Mouse (Mus musculus): ENCODE measurements around the gene Col16a1. TPM values are rescaled to one million over a fixed set of nuclear protein-coding genes. Genes with fewer than 3 reads are reported as not detected.

Col16a1 gene
- polyA plus RNA-seq, 1 experiment: 17.1 TPM

GRCm38 (mm10) chr4:130017036-130017674 is 30.5 kb upstream of the Col16a1 start:
- TF ChIP-seq CTCF (IDR thresholded peaks at IDR 0.05; ENCODE audit: borderline replicate concordance, extremely low read depth, insufficient read depth, insufficient read length): no peak
- DNase-seq (ENCODE audit: low read depth): no peak

GRCm38 (mm10) chr4:130022952-130023351 is 24.7 kb upstream of the Col16a1 start:
- DNase-seq (ENCODE audit: low read depth): no peak
- TF ChIP-seq CTCF (IDR thresholded peaks at IDR 0.05; ENCODE audit: borderline replicate concordance, extremely low read depth, insufficient read depth, insufficient read length): no peak
- TF ChIP-seq POLR2A (IDR thresholded peaks at IDR 0.05; ENCODE audit: borderline replicate concordance, extremely low read depth, insufficient read depth, insufficient read length, poor library complexity, severe bottlenecking): no peak

GRCm38 (mm10) chr4:130023511-130024231 is 24.0 kb upstream of the Col16a1 start:
- TF ChIP-seq POLR2A (IDR thresholded peaks at IDR 0.05; ENCODE audit: borderline replicate concordance, extremely low read depth, insufficient read depth, insufficient read length, poor library complexity, severe bottlenecking) (no peak), CTCF (IDR thresholded peaks at IDR 0.05; ENCODE audit: borderline replicate concordance, extremely low read depth, insufficient read depth, insufficient read length) (no peak)
- DNase-seq (ENCODE audit: low read depth): no peak

GRCm38 (mm10) chr4:130025544-130025943 is 22.1 kb upstream of the Col16a1 start:
- DNase-seq (ENCODE audit: low read depth): no peak
- TF ChIP-seq POLR2A (IDR thresholded peaks at IDR 0.05; ENCODE audit: borderline replicate concordance, extremely low read depth, insufficient read depth, insufficient read length, poor library complexity, severe bottlenecking): no peak
- TF ChIP-seq CTCF (IDR thresholded peaks at IDR 0.05; ENCODE audit: borderline replicate concordance, extremely low read depth, insufficient read depth, insufficient read length): no peak

GRCm38 (mm10) chr4:130031146-130031545 is 16.5 kb upstream of the Col16a1 start:
- TF ChIP-seq CTCF (IDR thresholded peaks at IDR 0.05; ENCODE audit: borderline replicate concordance, extremely low read depth, insufficient read depth, insufficient read length): no peak
- TF ChIP-seq POLR2A (IDR thresholded peaks at IDR 0.05; ENCODE audit: borderline replicate concordance, extremely low read depth, insufficient read depth, insufficient read length, poor library complexity, severe bottlenecking): no peak
- DNase-seq (ENCODE audit: low read depth): no peak

GRCm38 (mm10) chr4:130033496-130033895 is 14.1 kb upstream of the Col16a1 start:
- DNase-seq (ENCODE audit: low read depth): peak; percentile 69
- TF ChIP-seq POLR2A (IDR thresholded peaks at IDR 0.05; ENCODE audit: borderline replicate concordance, extremely low read depth, insufficient read depth, insufficient read length, poor library complexity, severe bottlenecking) (no peak), CTCF (IDR thresholded peaks at IDR 0.05; ENCODE audit: borderline replicate concordance, extremely low read depth, insufficient read depth, insufficient read length) (no peak)

GRCm38 (mm10) chr4:130036112-130036511 is 11.5 kb upstream of the Col16a1 start:
- TF ChIP-seq POLR2A (IDR thresholded peaks at IDR 0.05; ENCODE audit: borderline replicate concordance, extremely low read depth, insufficient read depth, insufficient read length, poor library complexity, severe bottlenecking) (no peak), CTCF (IDR thresholded peaks at IDR 0.05; ENCODE audit: borderline replicate concordance, extremely low read depth, insufficient read depth, insufficient read length) (peak; percentile 82)
- peak; percentile 58 for DNase-seq (ENCODE audit: low read depth)

- TF ChIP-seq POLR2A (IDR thresholded peaks at IDR 0.05; ENCODE audit: borderline replicate concordance, extremely low read depth, insufficient read depth, insufficient read length, poor library complexity, severe bottlenecking): no peak
- DNase-seq (ENCODE audit: low read depth): peak; percentile 51
Measured at GRCm38 (mm10) chr4:130036573-130037401, 10.9 kb upstream of the Col16a1 start.

- no peak for TF ChIP-seq POLR2A (IDR thresholded peaks at IDR 0.05; ENCODE audit: borderline replicate concordance, extremely low read depth, insufficient read depth, insufficient read length, poor library complexity, severe bottlenecking)
- TF ChIP-seq CTCF (IDR thresholded peaks at IDR 0.05; ENCODE audit: borderline replicate concordance, extremely low read depth, insufficient read depth, insufficient read length): no peak
Measured at GRCm38 (mm10) chr4:130039351-130039750, 8.3 kb upstream of the Col16a1 start.

GRCm38 (mm10) chr4:130041076-130041475 is 6.6 kb upstream of the Col16a1 start:
- TF ChIP-seq CTCF (IDR thresholded peaks at IDR 0.05; ENCODE audit: borderline replicate concordance, extremely low read depth, insufficient read depth, insufficient read length): no peak
- no peak for TF ChIP-seq POLR2A (IDR thresholded peaks at IDR 0.05; ENCODE audit: borderline replicate concordance, extremely low read depth, insufficient read depth, insufficient read length, poor library complexity, severe bottlenecking)
- no peak for DNase-seq (ENCODE audit: low read depth)

More at GRCm38 (mm10) chr4:130039351-130039750, 8.3 kb upstream of the Col16a1 start:
- DNase-seq (ENCODE audit: low read depth): peak; percentile 55

- DNase-seq (ENCODE audit: low read depth): peak; percentile 85
- TF ChIP-seq POLR2A (IDR thresholded peaks at IDR 0.05; ENCODE audit: borderline replicate concordance, extremely low read depth, insufficient read depth, insufficient read length, poor library complexity, severe bottlenecking) (no peak), CTCF (IDR thresholded peaks at IDR 0.05; ENCODE audit: borderline replicate concordance, extremely low read depth, insufficient read depth, insufficient read length) (no peak)
Measured at GRCm38 (mm10) chr4:130044211-130044610, 3.4 kb upstream of the Col16a1 start.
